Mouse (Mus musculus) hindbrain, embryonic 11.5 days (tissue): Measurements from ENCODE around the gene Ikbke. TPM values are rescaled to one million over a fixed set of nuclear protein-coding genes. Genes with fewer than 3 reads are reported as not detected.
"Not testable (repeated sequence)": the region's sequence is repeated elsewhere in the genome, so short reads cannot be mapped to it uniquely, and the experiment has no call there.

ENCODE experiments used
- ATAC-seq: fragments of 200-750 bp; cut with Nextera tagmentation; 2 replicates; pipeline ENCODE4 v1.8.0; 2017; ENCODE audit warnings: mild to moderate bottlenecking, moderate TSS enrichment, moderate library complexity; ENCODE audit not compliant: low FRiP score
- DNase-seq: peaks from one replicate; pipeline ENCODE4 v3.0.0-alpha.2; 2015; ENCODE audit warnings: low spot score
- H3K27ac ChIP-seq: fragments of 300-500 bp; sonication (generic); 2 replicates; pipeline ENCODE4 v1.5.1; 2014; ENCODE audit warnings: mild to moderate bottlenecking, low read depth, low read length
- H3K27me3 ChIP-seq: fragments of 300-500 bp; sonication (generic); 2 replicates; pipeline ENCODE4 v1.6.1; 2014; ENCODE audit warnings: mild to moderate bottlenecking, low read length, moderate library complexity, mixed read lengths; ENCODE audit not compliant: control insufficient read depth, insufficient read depth
- H3K36me3 ChIP-seq: fragments of 300-500 bp; sonication (generic); 2 replicates; pipeline ENCODE4 v1.6.1; 2014; ENCODE audit warnings: mild to moderate bottlenecking, low read length, moderate library complexity, mixed read lengths; ENCODE audit not compliant: control insufficient read depth, insufficient read depth
- H3K4me1 ChIP-seq: fragments of 300-500 bp; sonication (generic); replicated peaks from 2 replicates; pipeline ENCODE4 v1.6.1; 2014; ENCODE audit warnings: low read length, mixed read lengths; ENCODE audit not compliant: control insufficient read depth, insufficient read depth
- H3K4me2 ChIP-seq: fragments of 300-500 bp; sonication (generic); replicated peaks from 2 replicates; pipeline ENCODE4 v1.6.1; 2014; ENCODE audit warnings: mild to moderate bottlenecking, low read depth, low read length
- H3K4me3 ChIP-seq: fragments of 300-500 bp; sonication (generic); 2 replicates; pipeline ENCODE4 v1.5.1; 2014; ENCODE audit warnings: low read depth, low read length
- H3K9ac ChIP-seq: fragments of 300-500 bp; sonication (generic); 2 replicates; pipeline ENCODE4 v1.6.1; 2014; ENCODE audit warnings: low read depth, low read length
- H3K9me3 ChIP-seq: fragments of 300-500 bp; sonication (generic); 2 replicates; pipeline ENCODE4 v1.6.1; 2016; ENCODE audit warnings: low read length; ENCODE audit not compliant: control insufficient read depth
- WGBS: fragments of 180-500 bp; shearing (Covaris S2); extraction: QIAGEN DNeasy Blood & Tissue Kit; methylation state at CpG from one replicate; pipeline ENCODE4 v1.1.7; 2014; 5-methylcytosine and 5-hydroxymethylcytosine counted together
- polyA plus RNA-seq: library from polyadenylated mRNA; unstranded; fragments of >200 nt; fragmentation: Nextera tagmentation; extraction: Ambion mirVana; gene quantifications from 2 replicates; pipeline ENCODE4 v1.2.1, GENCODE M21; 2014

Ikbke gene
- polyA plus RNA-seq, 1 experiment from 2014 or later: 0.49 TPM

DNA sequence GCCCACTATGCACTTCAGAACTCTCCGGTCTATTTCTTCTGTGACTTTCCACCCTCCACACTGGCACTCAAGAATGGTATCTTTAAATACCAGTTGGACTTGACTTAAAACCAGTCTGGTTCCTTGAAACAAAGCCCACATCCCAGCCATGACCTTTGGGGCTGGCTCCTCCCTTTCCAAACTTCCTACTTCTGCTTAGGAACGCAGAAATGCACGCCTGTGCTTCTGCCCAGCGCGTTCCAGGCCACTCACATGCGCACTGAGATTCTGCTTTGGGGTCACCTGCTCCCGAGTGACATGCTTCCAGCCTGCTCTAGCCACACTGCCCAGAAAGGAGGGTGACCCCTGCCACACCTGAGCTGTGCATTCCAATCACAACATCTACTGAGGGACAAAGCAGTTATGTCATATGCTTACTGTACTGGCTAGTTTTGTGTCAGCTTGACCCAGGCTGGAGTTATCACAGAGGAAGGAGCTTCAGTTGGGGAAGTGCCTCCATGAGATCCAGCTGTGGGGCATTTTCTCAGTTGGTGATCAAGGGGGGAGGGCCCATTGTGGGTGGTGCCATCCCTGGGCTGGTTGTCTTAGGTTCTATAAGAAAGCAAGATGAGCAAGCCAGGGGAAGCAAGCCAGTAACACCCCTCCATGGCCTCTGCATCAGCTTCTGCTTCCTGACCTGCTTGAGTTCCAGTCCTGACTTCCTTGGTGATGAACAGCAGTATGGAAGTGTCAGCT lies 26.7 kb downstream of the Ikbke start:
- not testable (repeated sequence) for H3K27me3 ChIP-seq, H3K36me3 ChIP-seq, H3K4me2 ChIP-seq, ATAC-seq, DNase-seq, H3K4me1 ChIP-seq, H3K27ac ChIP-seq, H3K9me3 ChIP-seq, H3K9ac ChIP-seq, H3K4me3 ChIP-seq
- 79% methylated on average over 7 of the region's 7 CpGs for WGBS

DNA sequence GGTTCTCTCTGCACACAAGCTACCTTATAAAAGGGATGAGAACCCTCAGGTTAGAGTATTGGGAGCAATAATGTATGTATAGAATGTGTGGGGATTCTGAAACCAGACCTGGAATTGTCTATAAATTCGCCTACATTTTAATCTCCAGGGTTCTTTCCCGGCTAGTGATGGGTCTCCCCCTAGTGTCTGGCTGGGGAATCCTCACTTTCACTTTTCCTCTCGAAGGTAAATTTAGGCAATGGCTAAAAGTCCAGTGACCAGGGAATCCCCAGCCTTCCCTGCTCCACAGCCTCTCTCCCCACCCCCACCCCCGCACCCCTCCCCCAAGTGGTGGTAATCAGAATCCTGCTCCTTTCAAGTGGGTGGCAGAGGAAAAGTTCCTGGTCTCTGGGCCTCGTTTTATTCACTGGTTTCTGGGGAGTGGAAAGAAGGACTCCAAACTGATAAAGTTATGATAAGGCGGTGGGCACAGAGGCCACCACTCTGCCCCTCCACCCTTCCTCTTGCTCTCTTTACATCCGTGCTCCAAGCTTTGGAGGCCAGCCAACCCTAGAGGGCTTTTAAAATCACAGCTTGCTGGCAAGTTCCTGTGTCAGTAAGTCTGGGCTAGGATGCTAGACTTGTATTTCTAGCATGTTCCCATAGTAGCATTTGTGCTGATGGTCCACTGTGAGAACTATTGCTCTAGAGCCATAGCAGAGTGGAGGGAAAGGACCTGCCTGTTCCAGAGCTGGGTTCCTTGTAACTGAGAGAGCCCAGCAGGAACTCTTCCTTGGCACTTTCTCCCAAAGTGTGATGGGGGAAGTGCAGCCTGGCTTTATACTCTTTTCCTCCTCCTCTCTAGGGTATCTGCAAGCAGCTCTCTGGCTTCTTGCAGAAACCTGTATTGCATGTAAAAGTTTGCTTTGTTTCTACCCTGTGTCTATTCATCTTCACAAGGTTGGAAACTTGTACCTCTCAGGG lies 32.7 kb downstream of the Ikbke start:
- peaks cover 23% of the 10 kb centered on the region for H3K27me3 ChIP-seq
- H3K4me1 ChIP-seq: peaks cover 7% of the 10 kb centered on the region
- no peak overlapping the region for H3K9ac ChIP-seq
- no peaks in the 10 kb centered on the region for H3K9me3 ChIP-seq
- no peak overlapping the region for H3K27ac ChIP-seq
- H3K4me2 ChIP-seq: no peak overlapping the region
- 16% methylated on average over 7 of the region's 7 CpGs for WGBS
- H3K36me3 ChIP-seq: no peaks in the 10 kb centered on the region
- no peak overlapping the region for H3K4me3 ChIP-seq
- peak; percentile 63 for DNase-seq
- peak; percentile 1; the same call in 1 of the 2 replicates for ATAC-seq

DNA sequence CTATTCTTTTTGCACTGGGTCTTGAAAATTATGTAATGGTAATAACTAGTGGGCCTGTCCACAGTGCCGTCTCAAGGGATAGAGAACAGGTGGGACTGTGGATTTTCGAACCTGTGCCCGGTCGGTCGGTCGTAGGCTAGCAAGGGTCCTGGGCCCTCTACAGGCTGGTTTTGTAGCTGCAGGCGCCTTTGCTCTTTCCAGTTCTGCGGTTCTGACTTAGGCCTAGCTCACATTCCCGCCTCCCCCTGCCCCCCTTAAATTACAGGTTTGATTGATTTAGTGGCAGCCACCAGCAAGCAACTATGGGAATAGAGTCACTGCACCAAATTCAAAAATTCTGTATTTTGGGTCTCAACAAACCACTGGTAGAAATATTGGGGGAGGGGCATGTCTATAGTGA lies 33.5 kb downstream of the Ikbke start:
- Histone ChIP-seq H3K27me3 (peaks cover 23% of the 10 kb centered on the region), H3K9ac (no peak overlapping the region), H3K4me3 (peak overlapping the region; percentile 66), H3K27ac (no peak overlapping the region), H3K4me2 (peak overlapping the region; percentile 96; the same call in 1 of the 2 replicates), H3K9me3 (no peaks in the 10 kb centered on the region), H3K4me1 (peaks cover 7% of the 10 kb centered on the region), H3K36me3 (no peaks in the 10 kb centered on the region)
- peak; percentile 69 for DNase-seq
- peak; percentile 51 for ATAC-seq
- 7% methylated on average over 9 of the region's 9 CpGs for WGBS

DNA sequence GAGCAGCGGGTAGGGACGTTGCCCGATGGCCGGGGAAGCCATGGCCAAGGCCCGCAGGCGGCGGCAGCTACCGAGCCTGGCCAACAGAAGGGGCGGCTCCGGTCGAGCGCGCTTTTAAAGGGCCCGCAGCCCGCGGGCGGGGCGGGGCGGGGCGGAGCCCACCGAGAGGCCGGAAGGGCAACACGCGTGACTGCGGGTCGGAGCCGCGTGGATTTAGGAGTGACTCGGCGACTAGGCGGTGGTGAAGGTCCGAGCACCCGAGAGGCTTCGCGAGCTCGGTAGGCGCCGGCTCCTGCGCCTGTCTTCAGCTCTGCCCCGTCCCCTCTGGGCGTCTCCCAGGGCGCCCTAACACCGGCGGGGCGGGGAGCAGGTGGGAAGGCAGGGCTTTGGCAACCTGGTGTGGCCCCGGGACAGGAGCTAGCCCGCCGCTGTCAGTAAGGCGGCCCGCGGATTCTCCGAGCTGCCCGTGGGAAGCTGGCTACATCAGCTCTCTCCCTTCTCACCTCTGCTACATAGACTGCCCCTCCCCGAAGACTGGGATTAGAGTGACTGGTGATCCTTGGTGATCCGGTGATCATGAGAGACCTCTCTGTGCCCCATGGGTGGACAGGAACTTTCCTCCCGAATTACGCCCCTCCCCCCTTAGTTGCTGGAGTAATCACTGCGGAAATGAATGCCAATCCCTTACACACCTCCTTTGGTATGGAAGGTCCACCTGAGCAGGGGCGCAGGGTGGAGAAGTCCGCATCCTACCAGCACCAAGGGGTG lies 34.1 kb downstream of the Ikbke start, which contains the start of gene Rassf5:
TSS of gene Rassf5 (minus strand) at position 170 of the 768 bp plus-strand sequence.
- peak within 1 kb of the TSS; percentile 66 for H3K4me3 ChIP-seq
- DNase-seq (peak; percentile 74), ATAC-seq (peak; percentile 68)
- no peak within 1 kb of the TSS for H3K27ac ChIP-seq
- H3K4me2 ChIP-seq: peak within 1 kb of the TSS; percentile 96
- H3K36me3 ChIP-seq: no peaks in the 10 kb centered on the region
- H3K27me3 ChIP-seq: peaks cover 23% of the 10 kb centered on the region
- 2% methylated on average over 58 of the region's 60 CpGs for WGBS
- H3K9ac ChIP-seq: peak within 1 kb of the TSS; percentile 60
- H3K4me1 ChIP-seq: peaks cover 9% of the 10 kb centered on the region
- no peaks in the 10 kb centered on the region for H3K9me3 ChIP-seq

DNA sequence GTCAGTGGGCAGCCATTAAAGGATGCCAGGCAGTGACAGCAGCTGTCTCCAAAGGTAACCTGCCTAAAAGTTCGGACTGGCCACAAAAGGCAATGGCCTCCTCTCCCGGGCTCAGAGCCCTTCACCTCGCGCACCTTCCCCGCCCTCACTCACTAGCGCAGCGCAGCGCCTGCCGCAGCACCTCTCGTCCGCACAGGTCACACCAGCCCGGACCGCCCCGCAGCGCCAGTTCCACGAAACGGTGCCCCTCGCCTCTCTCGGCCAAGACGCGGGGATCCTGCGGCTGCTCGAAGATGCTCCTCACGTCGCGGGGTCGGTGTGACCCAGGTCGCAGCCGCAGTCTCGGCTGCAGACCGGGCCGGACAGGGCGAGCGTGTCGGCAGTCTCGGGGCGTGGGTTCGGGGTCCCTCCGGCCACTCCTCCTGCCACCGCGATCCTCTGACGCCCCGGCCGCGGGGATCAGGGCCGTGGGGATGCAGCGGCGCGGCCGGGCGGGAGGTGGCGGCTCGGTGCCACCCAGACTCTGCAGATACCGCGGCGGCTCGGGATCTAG lies 34.8 kb downstream of the Ikbke start:
- Histone ChIP-seq H3K36me3 (no peaks in the 10 kb centered on the region), H3K4me3 (peak overlapping the region; percentile 66), H3K9me3 (no peaks in the 10 kb centered on the region), H3K27ac (no peak overlapping the region), H3K27me3 (peaks cover 23% of the 10 kb centered on the region), H3K4me2 (peak overlapping the region; percentile 96), H3K9ac (peak overlapping the region; percentile 60), H3K4me1 (peaks cover 9% of the 10 kb centered on the region)
- peak; percentile 55 for ATAC-seq
- no peak for DNase-seq
- under 1% methylated on average over 57 of the region's 57 CpGs for WGBS

DNA sequence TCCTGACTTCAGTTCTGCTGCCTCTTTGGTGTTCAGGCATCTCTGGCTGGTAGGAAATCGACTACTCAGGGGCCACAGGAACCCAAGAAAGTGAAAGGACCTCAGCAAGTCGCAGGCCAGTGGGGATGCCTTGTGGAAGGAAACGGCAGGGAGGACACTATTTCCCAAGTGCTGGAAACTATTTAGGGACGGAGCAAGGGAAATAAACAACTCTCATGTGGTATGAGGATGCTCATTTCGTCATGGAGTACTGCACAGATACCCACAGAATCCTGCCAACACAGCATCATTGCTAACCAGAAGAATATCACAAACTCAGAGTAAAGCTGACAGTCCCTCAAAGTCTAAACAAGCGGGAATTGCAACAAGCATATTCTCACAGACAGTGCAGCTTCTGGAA lies 36.5 kb downstream of the Ikbke start:
- no peak overlapping the region for H3K4me2 ChIP-seq
- no peak overlapping the region for H3K4me3 ChIP-seq
- no peaks in the 10 kb centered on the region for H3K9me3 ChIP-seq
- WGBS: 65% methylated on average over 6 of the region's 6 CpGs
- DNase-seq (no peak), ATAC-seq (no peak)
- H3K36me3 ChIP-seq: no peaks in the 10 kb centered on the region
- H3K27ac ChIP-seq: no peak overlapping the region
- H3K4me1 ChIP-seq: peaks cover 9% of the 10 kb centered on the region
- peaks cover 23% of the 10 kb centered on the region for H3K27me3 ChIP-seq
- H3K9ac ChIP-seq: no peak overlapping the region

DNA sequence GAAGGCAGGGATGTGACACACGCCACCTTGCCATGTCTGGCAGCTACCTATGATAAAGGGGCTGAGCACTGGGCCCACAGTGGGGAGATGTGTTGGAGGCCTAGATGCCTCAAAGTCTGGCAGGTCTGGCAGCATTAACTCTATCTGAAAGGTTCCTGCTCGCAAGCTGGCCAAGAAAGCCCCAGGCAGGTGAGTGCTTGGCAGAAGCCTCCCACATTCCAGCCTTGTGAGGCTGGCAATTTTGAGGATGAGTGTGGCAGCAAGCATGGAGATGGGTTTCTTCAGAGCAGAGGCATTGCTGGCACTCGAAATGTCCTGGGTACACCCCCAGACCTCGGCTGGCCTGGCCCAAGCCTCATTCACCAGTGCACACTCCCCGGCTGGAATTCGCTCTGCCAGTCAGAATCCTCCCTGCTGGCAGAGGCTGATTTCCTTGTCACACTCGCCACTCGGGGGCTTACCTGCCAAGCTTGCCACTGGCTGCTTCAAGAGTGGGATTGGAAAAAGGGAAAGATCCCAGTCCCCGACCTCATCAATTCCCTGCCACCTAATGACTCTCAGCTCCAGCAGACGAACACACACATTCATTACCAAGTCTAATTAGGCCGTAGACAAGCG lies 39.7 kb downstream of the Ikbke start:
- Histone ChIP-seq H3K9ac (no peak overlapping the region), H3K27ac (no peak overlapping the region), H3K4me1 (peaks cover 4% of the 10 kb centered on the region), H3K4me2 (no peak overlapping the region), H3K9me3 (no peaks in the 10 kb centered on the region), H3K36me3 (no peaks in the 10 kb centered on the region), H3K4me3 (no peak overlapping the region), H3K27me3 (peaks cover 17% of the 10 kb centered on the region)
- WGBS: 60% methylated on average over 12 of the region's 12 CpGs
- no peak for DNase-seq
- ATAC-seq: no peak

DNA sequence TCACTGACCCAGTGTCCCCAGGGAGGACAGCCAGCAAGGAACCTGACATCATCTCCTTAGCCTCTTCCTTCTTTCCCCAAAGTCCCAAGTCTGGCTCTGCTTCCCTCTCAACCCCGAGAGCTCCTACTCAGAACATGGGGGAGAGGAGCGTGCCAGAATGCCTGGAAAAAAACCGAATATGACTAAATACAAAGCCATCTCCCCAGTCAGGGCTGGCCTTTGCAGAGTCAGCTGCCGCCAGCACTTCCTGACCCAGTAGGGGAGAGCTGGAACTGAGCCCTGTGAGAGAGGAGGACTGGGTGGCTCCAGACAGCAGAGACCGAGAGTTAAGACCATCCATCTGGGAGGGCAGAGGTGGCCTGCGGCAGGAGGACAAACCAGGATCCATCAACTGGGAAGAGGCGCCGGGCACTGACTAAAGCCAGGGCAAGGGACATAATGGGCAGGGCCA lies 40.5 kb downstream of the Ikbke start:
- Histone ChIP-seq H3K4me3 (no peak overlapping the region), H3K27ac (no peak overlapping the region), H3K9me3 (no peaks in the 10 kb centered on the region), H3K36me3 (no peaks in the 10 kb centered on the region), H3K4me1 (peaks cover 2% of the 10 kb centered on the region; the same call in 1 of the 2 replicates), H3K4me2 (no peak overlapping the region), H3K9ac (no peak overlapping the region), H3K27me3 (peaks cover 10% of the 10 kb centered on the region)
- ATAC-seq (no peak), DNase-seq (no peak)
- WGBS: 74% methylated on average over 8 of the region's 8 CpGs
